Mouse (Mus musculus) bone marrow, adult 2 months (tissue): Measurements from ENCODE around the gene Foxo3. TPM values are rescaled to one million over a fixed set of nuclear protein-coding genes. Genes with fewer than 3 reads are reported as not detected.

Source experiments
- H3K27ac ChIP-seq: fragments of 200-500 bp; 2 replicates; pipeline ENCODE4 v1.5.1; 2012; ENCODE audit warnings: low read depth, mild to moderate bottlenecking, control low read depth, inconsistent platforms, low read length; ENCODE audit not compliant: control insufficient read depth, poor library complexity, insufficient read depth
- H3K4me1 ChIP-seq: fragments of 200-500 bp; 2 replicates; pipeline ENCODE4 v1.6.1; 2011; ENCODE audit warnings: low read length; ENCODE audit not compliant: control insufficient read depth, insufficient read depth
- H3K4me3 ChIP-seq: fragments of 200-500 bp; replicated peaks from 2 replicates; pipeline ENCODE3; 2011; ENCODE audit warnings: mild to moderate bottlenecking, low read depth, low read length, control low read depth; ENCODE audit not compliant: control insufficient read depth
- CTCF ChIP-seq: fragments of 200-500 bp; IDR thresholded peaks from 2 replicates; pipeline ENCODE4 v1.5.1; 2011; ENCODE audit warnings: low read length, control low read depth; ENCODE audit not compliant: control insufficient read depth, insufficient read depth
- POLR2A ChIP-seq: fragments of 200-500 bp; IDR thresholded peaks from 2 replicates; pipeline ENCODE4 v1.6.1; 2011; ENCODE audit warnings: low read depth, mild to moderate bottlenecking, control low read depth, low read length, borderline replicate concordance; ENCODE audit not compliant: control insufficient read depth
- WGBS: fragments of 180-500 bp; shearing (Covaris S2); methylation state at CpG from one replicate; pipeline ENCODE4 v1.1.7; 2018; 5-methylcytosine and 5-hydroxymethylcytosine counted together
- polyA plus RNA-seq: library from polyadenylated mRNA; stranded (reverse); fragments of >200 nt; gene quantifications from 2 replicates; pipeline ENCODE4 v1.2.4, GENCODE M21; 2011; ENCODE audit warnings: low replicate concordance; ENCODE audit not compliant: missing spikeins, insufficient read depth, insufficient read length

The Foxo3 gene
- polyA plus RNA-seq, 1 experiment = 51.5 TPM

- TF ChIP-seq CTCF (no peak), POLR2A (no peak)
- H3K4me3 ChIP-seq = no peak overlapping the region
- H3K4me1 ChIP-seq = peaks cover 12% of the 10 kb centered on the region
- H3K27ac ChIP-seq = no peak overlapping the region
- 87% methylated on average over 6 of the region's 6 CpGs for WGBS
Measured at GRCm38 (mm10) chr10:42242484-42242883, 34.1 kb downstream of the Foxo3 start.

DNA sequence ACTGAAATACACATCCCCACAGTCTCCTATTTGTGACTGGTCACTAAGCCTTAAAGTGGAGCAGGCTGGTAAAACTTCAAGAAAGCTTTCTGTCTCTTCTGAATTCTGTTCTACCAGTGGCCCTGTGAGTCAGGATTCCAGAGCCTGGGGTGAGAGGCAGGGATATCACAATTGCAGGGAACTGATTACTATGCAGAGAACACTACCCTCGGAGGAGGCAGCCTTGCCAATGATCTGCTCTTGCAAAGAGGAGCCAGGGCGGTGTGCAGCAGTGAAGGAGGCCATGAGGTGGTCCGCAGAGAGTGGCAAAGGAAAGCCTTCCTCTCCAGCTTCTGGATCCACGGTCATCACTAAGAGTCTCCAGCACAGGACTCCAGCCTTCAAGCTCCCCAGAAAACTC is 34.8 kb downstream of the Foxo3 start:
- 90% methylated on average over 4 of the region's 4 CpGs for WGBS
- Histone ChIP-seq H3K4me3 (no peak overlapping the region), H3K4me1 (peaks cover 11% of the 10 kb centered on the region), H3K27ac (no peak overlapping the region)
- TF ChIP-seq CTCF = no peak
- TF ChIP-seq POLR2A = no peak

DNA sequence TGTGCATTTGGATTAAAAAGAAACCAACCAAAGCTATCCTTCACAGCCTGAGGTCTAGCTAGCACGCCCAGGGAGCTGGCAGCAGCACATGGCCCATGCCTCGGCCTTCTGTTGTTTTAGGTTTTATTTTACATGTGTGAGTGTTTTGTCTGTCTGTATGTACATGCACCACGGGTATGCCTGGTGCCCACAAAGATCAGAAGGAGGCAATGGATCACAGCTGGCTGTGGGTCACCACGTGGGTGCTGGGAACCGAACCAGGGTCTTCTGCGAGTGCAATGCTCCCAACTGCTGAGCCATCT is 36.8 kb downstream of the Foxo3 start:
- H3K27ac ChIP-seq = no peak overlapping the region
- 94% methylated on average over 6 of the region's 6 CpGs for WGBS
- H3K4me3 ChIP-seq = no peak overlapping the region
- peaks cover 7% of the 10 kb centered on the region for H3K4me1 ChIP-seq
- TF ChIP-seq CTCF = no peak
- TF ChIP-seq POLR2A = no peak

- peaks cover 5% of the 10 kb centered on the region; the same call in 1 of the 2 replicates for H3K4me1 ChIP-seq
- TF ChIP-seq CTCF (no peak), POLR2A (no peak)
- no peak overlapping the region for H3K27ac ChIP-seq
- WGBS = 88% methylated on average over 15 of the region's 15 CpGs
- no peak overlapping the region for H3K4me3 ChIP-seq
Measured at GRCm38 (mm10) chr10:42238923-42239809, 37.4 kb downstream of the Foxo3 start.

GRCm38 (mm10) chr10:42238296-42238695 is 38.3 kb downstream of the Foxo3 start:
- no peak overlapping the region for H3K4me3 ChIP-seq
- H3K27ac ChIP-seq = no peak overlapping the region
- TF ChIP-seq POLR2A (no peak), CTCF (no peak)
- WGBS = 88% methylated on average over 5 of the region's 5 CpGs
- H3K4me1 ChIP-seq = peaks cover 2% of the 10 kb centered on the region; the same call in 1 of the 2 replicates

- Histone ChIP-seq H3K4me3 (no peak overlapping the region), H3K27ac (no peak overlapping the region), H3K4me1 (peaks cover 2% of the 10 kb centered on the region; the same call in 1 of the 2 replicates)
- 90% methylated on average over 4 of the region's 4 CpGs for WGBS
- TF ChIP-seq POLR2A = no peak
- no peak for TF ChIP-seq CTCF
Measured at GRCm38 (mm10) chr10:42237556-42237955, 39.0 kb downstream of the Foxo3 start.

GRCm38 (mm10) chr10:42235321-42235720 is 41.2 kb downstream of the Foxo3 start:
- peaks cover 2% of the 10 kb centered on the region for H3K4me1 ChIP-seq
- H3K4me3 ChIP-seq = no peak overlapping the region
- 59% methylated on average over 6 of the region's 6 CpGs for WGBS
- no peak for TF ChIP-seq CTCF
- TF ChIP-seq POLR2A = no peak
- no peak overlapping the region for H3K27ac ChIP-seq

DNA sequence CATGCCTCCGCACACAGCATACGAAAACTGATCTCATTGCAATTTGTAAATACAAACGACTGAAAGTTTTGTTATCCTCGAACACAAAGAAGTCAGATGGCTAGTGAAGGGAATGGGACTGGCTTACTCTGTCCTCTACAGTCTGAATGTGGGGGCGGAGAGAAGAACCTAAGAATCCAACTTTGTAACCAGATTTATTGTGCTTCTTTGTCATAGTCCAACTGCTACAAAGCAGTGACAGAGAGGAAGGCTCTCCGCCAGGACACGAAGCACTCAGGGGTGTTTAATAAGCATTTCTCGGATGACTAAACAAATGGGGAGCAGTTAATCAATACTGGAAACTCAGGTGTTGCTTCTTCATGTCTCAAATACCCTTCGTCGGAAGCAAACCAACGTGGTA is 43.6 kb downstream of the Foxo3 start:
- WGBS = 88% methylated on average over 11 of the region's 11 CpGs
- H3K4me3 ChIP-seq = no peak overlapping the region
- peaks cover 2% of the 10 kb centered on the region for H3K4me1 ChIP-seq
- no peak overlapping the region for H3K27ac ChIP-seq
- TF ChIP-seq CTCF = no peak
- TF ChIP-seq POLR2A = no peak
